Mouse (Mus musculus): ENCODE data around the gene Wdr5b. TPM values are rescaled to one million over a fixed set of nuclear protein-coding genes. Genes with fewer than 3 reads are reported as not detected.
"Not testable (repeated sequence)": the region's sequence is repeated elsewhere in the genome, so short reads cannot be mapped to it uniquely, and the experiment has no call there.

Wdr5b gene
- polyA plus RNA-seq (2012; fragmentation: generic; extraction: Trizol) = 1.6 TPM
- long read RNA-seq, experiment 1, partial matches to known transcripts = 0 of 2 reads
- long read RNA-seq, experiment 1, other reads (novel, unspliced or antisense) = 0 of 2 reads
- long read RNA-seq, experiment 2, transcript Wdr5b-201 (1 exons, 2,739 nt) = major isoform, 18 of 18 reads
- long read RNA-seq, experiment 2, partial matches to known transcripts = 0 of 18 reads
- long read RNA-seq, experiment 2, other reads (novel, unspliced or antisense) = 0 of 18 reads

- Histone ChIP-seq H3ac (ENCODE audit: control insufficient read depth, insufficient read length, low read depth) (peak within 1 kb of the TSS; percentile 74), H3K36me3 (ENCODE audit: control insufficient read depth, insufficient read depth) (peaks cover 28% of the 10 kb centered on the region), H3K79me3 (ENCODE audit: low read depth) (peaks cover 8% of the 10 kb centered on the region), H3K27me3 (ENCODE audit: control insufficient read depth, insufficient read depth, insufficient read length) (no peaks in the 10 kb centered on the region), H3K4me3 (ENCODE audit: insufficient read depth, poor library complexity, severe bottlenecking) (peak within 1 kb of the TSS; percentile 46), H3K79me2 (ENCODE audit: control insufficient read depth, insufficient read depth) (peaks cover 28% of the 10 kb centered on the region)
- TF ChIP-seq MAX (IDR thresholded peaks at IDR 0.05) (peak; percentile 23), CEBPB (IDR thresholded peaks at IDR 0.05; ENCODE audit: low read depth) (no peak)
Measured at GRCm38 (mm10) chr16:36040640-36041624, at the start of gene Wdr5b. TSS of gene Wdr5b (plus strand) at chr16:36041190.

DNA sequence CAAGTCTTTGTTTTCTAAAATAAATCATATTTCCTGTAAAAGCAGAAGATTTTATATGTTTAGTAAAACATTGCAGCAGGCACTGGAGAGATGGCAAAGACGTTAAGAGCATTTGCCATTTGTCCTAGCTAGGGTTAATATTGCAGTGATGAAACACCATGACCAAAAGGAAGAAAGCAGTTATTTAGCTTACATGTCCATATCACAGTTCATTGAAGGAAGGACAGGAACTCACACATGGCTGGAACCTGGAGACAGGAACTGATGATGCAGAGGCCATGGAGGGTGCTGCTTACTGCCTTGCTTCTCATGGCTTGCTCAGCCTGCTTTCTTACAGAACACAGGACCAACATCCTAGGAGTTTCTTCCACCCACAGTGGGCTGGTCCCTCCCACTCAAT is 48.6 kb upstream of the Wdr5b start:
- Histone ChIP-seq H3K27me3 (ENCODE audit: control insufficient read depth, insufficient read depth, insufficient read length) (no peaks in the 10 kb centered on the region), H3K79me3 (ENCODE audit: low read depth) (peaks cover 91% of the 10 kb centered on the region), H3ac (ENCODE audit: control insufficient read depth, insufficient read length, low read depth) (no peak overlapping the region), H3K36me3 (ENCODE audit: control insufficient read depth, insufficient read depth) (no peaks in the 10 kb centered on the region), H3K79me2 (ENCODE audit: control insufficient read depth, insufficient read depth) (peaks cover 100% of the 10 kb centered on the region), H3K4me3 (ENCODE audit: insufficient read depth, poor library complexity, severe bottlenecking) (no peak overlapping the region)
- no peak for TF ChIP-seq CTCF (IDR thresholded peaks at IDR 0.05; ENCODE audit: control insufficient read depth, insufficient read depth, insufficient read length)
- TF ChIP-seq FOSL1 (IDR thresholded peaks at IDR 0.05; ENCODE audit: insufficient read depth, low read length, poor library complexity, severe bottlenecking) = no peak
- TF ChIP-seq MYOD1 (IDR thresholded peaks at IDR 0.05; ENCODE audit: control insufficient read depth, insufficient read length, low read depth) = no peak
- TF ChIP-seq CEBPB (IDR thresholded peaks at IDR 0.05; ENCODE audit: low read depth) = no peak
- no peak for TF ChIP-seq MYOG (IDR thresholded peaks at IDR 0.05; ENCODE audit: control insufficient read depth, extremely low read depth, insufficient read length)
- TF ChIP-seq USF1 (IDR thresholded peaks at IDR 0.05; ENCODE audit: low read depth) = no peak

- peaks cover 89% of the 10 kb centered on the region for H3K79me3 ChIP-seq (ENCODE audit: low read depth)
- no peaks in the 10 kb centered on the region for H3K27me3 ChIP-seq (ENCODE audit: control insufficient read depth, insufficient read depth, insufficient read length)
- TF ChIP-seq CEBPB (IDR thresholded peaks at IDR 0.05; ENCODE audit: low read depth) (no peak), MYOG (IDR thresholded peaks at IDR 0.05; ENCODE audit: control insufficient read depth, extremely low read depth, insufficient read length) (no peak), USF1 (IDR thresholded peaks at IDR 0.05; ENCODE audit: low read depth) (no peak), CTCF (IDR thresholded peaks at IDR 0.05; ENCODE audit: control insufficient read depth, insufficient read depth, insufficient read length) (no peak), MAX (IDR thresholded peaks at IDR 0.05) (no peak), MYOD1 (IDR thresholded peaks at IDR 0.05; ENCODE audit: control insufficient read depth, insufficient read length, low read depth) (no peak), FOSL1 (IDR thresholded peaks at IDR 0.05; ENCODE audit: insufficient read depth, low read length, poor library complexity, severe bottlenecking) (no peak)
- peaks cover 100% of the 10 kb centered on the region for H3K79me2 ChIP-seq (ENCODE audit: control insufficient read depth, insufficient read depth)
- no peak overlapping the region for H3K4me3 ChIP-seq (ENCODE audit: insufficient read depth, poor library complexity, severe bottlenecking)
- no peak overlapping the region for H3ac ChIP-seq (ENCODE audit: control insufficient read depth, insufficient read length, low read depth)
- no peaks in the 10 kb centered on the region for H3K36me3 ChIP-seq (ENCODE audit: control insufficient read depth, insufficient read depth)
Measured at GRCm38 (mm10) chr16:35993316-35993715, 47.7 kb upstream of the Wdr5b start.

- H3ac ChIP-seq (ENCODE audit: control insufficient read depth, insufficient read length, low read depth); H3K4me3 ChIP-seq (ENCODE audit: insufficient read depth, poor library complexity, severe bottlenecking); H3K27me3 ChIP-seq (ENCODE audit: control insufficient read depth, insufficient read depth, insufficient read length): not testable (repeated sequence)
- H3K79me2 ChIP-seq (ENCODE audit: control insufficient read depth, insufficient read depth) = peaks cover 69% of the 10 kb centered on the region
- H3K36me3 ChIP-seq (ENCODE audit: control insufficient read depth, insufficient read depth) = peaks cover 18% of the 10 kb centered on the region
- peaks cover 49% of the 10 kb centered on the region for H3K79me3 ChIP-seq (ENCODE audit: low read depth)
Measured at GRCm38 (mm10) chr16:35998852-35999251, 42.1 kb upstream of the Wdr5b start.

- no peak for TF ChIP-seq CTCF (IDR thresholded peaks at IDR 0.05; ENCODE audit: control insufficient read depth, insufficient read depth, insufficient read length)
- no peak for TF ChIP-seq MYOD1 (IDR thresholded peaks at IDR 0.05; ENCODE audit: control insufficient read depth, insufficient read length, low read depth)
- TF ChIP-seq MAX (IDR thresholded peaks at IDR 0.05) = no peak
- no peak for TF ChIP-seq MYOG (IDR thresholded peaks at IDR 0.05; ENCODE audit: control insufficient read depth, extremely low read depth, insufficient read length)
- no peak for TF ChIP-seq FOSL1 (IDR thresholded peaks at IDR 0.05; ENCODE audit: insufficient read depth, low read length, poor library complexity, severe bottlenecking)
- TF ChIP-seq USF1 (IDR thresholded peaks at IDR 0.05; ENCODE audit: low read depth) = no peak
- Histone ChIP-seq H3K79me3 (ENCODE audit: low read depth) (peaks cover 1% of the 10 kb centered on the region), H3ac (ENCODE audit: control insufficient read depth, insufficient read length, low read depth) (no peak overlapping the region), H3K79me2 (ENCODE audit: control insufficient read depth, insufficient read depth) (no peaks in the 10 kb centered on the region), H3K36me3 (ENCODE audit: control insufficient read depth, insufficient read depth) (peaks cover 41% of the 10 kb centered on the region), H3K4me3 (ENCODE audit: insufficient read depth, poor library complexity, severe bottlenecking) (no peak overlapping the region), H3K27me3 (ENCODE audit: control insufficient read depth, insufficient read depth, insufficient read length) (no peaks in the 10 kb centered on the region)
Measured at GRCm38 (mm10) chr16:36008396-36008795, 32.6 kb upstream of the Wdr5b start.

DNA sequence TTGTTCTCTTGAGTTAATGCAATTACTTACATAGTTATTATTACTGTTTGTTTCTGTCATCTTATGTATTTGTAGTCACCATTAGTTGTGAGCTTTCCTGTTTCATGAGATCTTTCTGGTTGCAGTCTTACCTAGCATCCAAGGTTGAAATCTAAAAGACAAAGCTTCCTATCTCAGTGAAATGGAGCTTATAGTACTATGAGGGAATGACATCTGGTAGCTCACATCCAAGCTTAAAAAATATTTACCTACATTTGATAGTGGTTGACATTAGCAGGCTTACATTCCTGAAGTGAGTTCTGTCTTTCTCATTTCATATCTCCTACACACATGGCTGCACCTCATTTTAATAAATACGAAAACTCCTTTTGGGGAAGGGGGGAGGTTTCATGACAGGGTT is 24.7 kb upstream of the Wdr5b start:
- H3K27me3 ChIP-seq (ENCODE audit: control insufficient read depth, insufficient read depth, insufficient read length) = no peaks in the 10 kb centered on the region
- TF ChIP-seq MYOG (IDR thresholded peaks at IDR 0.05; ENCODE audit: control insufficient read depth, extremely low read depth, insufficient read length) (no peak), FOSL1 (IDR thresholded peaks at IDR 0.05; ENCODE audit: insufficient read depth, low read length, poor library complexity, severe bottlenecking) (no peak), CEBPB (IDR thresholded peaks at IDR 0.05; ENCODE audit: low read depth) (no peak), USF1 (IDR thresholded peaks at IDR 0.05; ENCODE audit: low read depth) (no peak), CTCF (IDR thresholded peaks at IDR 0.05; ENCODE audit: control insufficient read depth, insufficient read depth, insufficient read length) (no peak), MYOD1 (IDR thresholded peaks at IDR 0.05; ENCODE audit: control insufficient read depth, insufficient read length, low read depth) (no peak), MAX (IDR thresholded peaks at IDR 0.05) (no peak)
- H3K79me3 ChIP-seq (ENCODE audit: low read depth) = no peaks in the 10 kb centered on the region
- H3K79me2 ChIP-seq (ENCODE audit: control insufficient read depth, insufficient read depth) = no peaks in the 10 kb centered on the region
- no peak overlapping the region for H3ac ChIP-seq (ENCODE audit: control insufficient read depth, insufficient read length, low read depth)
- H3K36me3 ChIP-seq (ENCODE audit: control insufficient read depth, insufficient read depth) = peaks cover 53% of the 10 kb centered on the region
- no peak overlapping the region for H3K4me3 ChIP-seq (ENCODE audit: insufficient read depth, poor library complexity, severe bottlenecking)

- H3K27me3 ChIP-seq (ENCODE audit: control insufficient read depth, insufficient read depth, insufficient read length); H3K79me2 ChIP-seq (ENCODE audit: control insufficient read depth, insufficient read depth); H3K79me3 ChIP-seq (ENCODE audit: low read depth); H3ac ChIP-seq (ENCODE audit: control insufficient read depth, insufficient read length, low read depth); H3K4me3 ChIP-seq (ENCODE audit: insufficient read depth, poor library complexity, severe bottlenecking): not testable (repeated sequence)
- H3K36me3 ChIP-seq (ENCODE audit: control insufficient read depth, insufficient read depth) = peaks cover 60% of the 10 kb centered on the region
Measured at GRCm38 (mm10) chr16:36028120-36028519, 12.9 kb upstream of the Wdr5b start.

Data from C2C12 (cell line).